Mouse (Mus musculus) kidney, postnatal 25 days (tissue): Measurements from ENCODE around the gene Olfr933.

ENCODE experiments used
- DNase-seq, 2 experiments: peaks; one replicate each; pipeline ENCODE4 v3.0.0; 2021; ENCODE audit warnings: mixed read lengths in 2 of 2

Gene Olfr933

GRCm38 (mm10) chr9:38972013-38972412 is at the start of gene Olfr933:
Gene Olfr933 (plus strand): TSS chr9:38972313.
- DNase-seq, result no peak

DNA sequence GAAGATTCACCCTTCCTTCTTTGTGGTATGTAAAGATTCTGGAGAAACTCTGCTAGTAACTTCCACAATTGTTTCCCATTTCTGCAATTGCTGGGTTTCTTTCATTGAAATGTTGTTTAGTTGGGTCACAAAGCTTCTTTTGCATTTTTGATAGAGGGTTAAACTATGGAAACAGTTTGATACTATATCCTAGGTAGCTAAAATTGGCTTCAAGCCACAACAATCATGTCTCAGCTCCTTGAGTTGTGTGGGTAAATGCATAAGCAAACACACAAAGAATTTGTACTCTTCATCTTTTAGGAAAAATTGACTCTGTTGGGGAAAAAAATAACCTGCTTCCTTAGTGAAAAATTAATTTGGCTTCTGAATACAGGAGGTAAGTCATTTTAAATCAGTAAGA is 42.6 kb upstream of the Olfr933 start, which contains the start of gene Olfr930:
Gene Olfr930, plus strand, starts transcription at position 301 of the 400 bp plus-strand sequence.
- no peak for DNase-seq

DNA sequence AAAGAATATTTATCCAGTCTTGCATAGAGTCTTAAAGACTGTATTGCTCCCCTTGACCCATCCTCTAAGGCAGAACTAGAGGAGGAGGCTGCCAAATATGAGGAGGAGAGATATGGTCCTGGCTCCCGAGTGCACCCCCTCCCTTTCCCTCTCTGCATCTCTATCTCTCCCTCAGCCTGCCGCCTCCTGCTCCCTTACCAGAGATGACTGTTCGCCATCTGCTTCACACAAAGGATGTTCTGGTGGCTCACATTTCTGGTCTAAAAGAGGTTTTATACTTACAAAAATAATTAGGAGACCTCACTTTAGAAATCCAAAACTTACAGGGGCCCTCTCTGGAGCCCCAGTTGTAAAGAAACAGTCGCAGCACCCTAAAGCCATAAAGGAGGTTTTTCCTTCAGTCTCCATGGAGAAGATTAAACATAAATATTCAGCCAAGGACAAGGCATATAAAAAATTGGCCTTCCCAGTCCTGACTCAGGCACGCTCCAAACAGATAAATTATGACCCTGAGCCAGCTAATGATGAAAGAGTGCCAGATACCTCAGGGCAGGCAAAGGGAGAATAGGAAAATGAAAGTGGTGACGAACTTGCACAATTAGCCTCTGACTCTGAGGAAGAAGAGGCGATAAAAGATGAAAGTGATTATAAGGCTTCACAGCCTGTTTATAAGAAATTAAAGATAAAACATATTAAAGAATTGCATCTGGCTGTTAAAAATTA is 18.6 kb upstream of the Olfr933 start:
- DNase-seq, result no peak

- no peak for DNase-seq
Observed at GRCm38 (mm10) chr9:38954124-38954416, 18.0 kb upstream of the Olfr933 start.

GRCm38 (mm10) chr9:38988215-38988614 is 16.1 kb downstream of the Olfr933 start, which contains the start of gene Olfr934:
Gene Olfr934 (minus strand): TSS chr9:38988315.
- no peak for DNase-seq

- no peak for DNase-seq
Observed at GRCm38 (mm10) chr9:38999583-38999982, 27.5 kb downstream of the Olfr933 start, which contains the start of gene Olfr935. Gene Olfr935 (minus strand): TSS chr9:38999683.

DNA sequence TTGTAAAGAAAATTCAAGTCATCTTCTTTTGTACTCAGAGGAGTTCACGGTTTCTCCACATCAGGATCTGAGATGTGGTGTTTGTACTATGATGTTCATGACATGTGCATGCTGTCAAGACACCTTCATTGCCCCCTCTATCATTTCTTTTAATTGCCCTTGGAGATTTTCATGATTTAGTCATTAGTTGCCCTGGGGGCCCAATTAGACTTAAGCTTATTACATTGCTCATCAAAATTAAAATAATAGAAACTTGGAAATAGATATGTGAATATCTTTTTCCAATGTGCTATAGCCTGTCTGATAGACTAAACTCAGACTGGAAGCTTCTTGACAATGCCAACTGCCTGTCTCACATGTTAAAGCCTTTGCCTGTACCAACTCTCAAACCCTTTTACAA is 51.2 kb downstream of the Olfr933 start, which contains the start of gene Olfr146:
Gene Olfr146, minus strand, starts transcription at position 101 of the 400 bp plus-strand sequence.
- no peak for DNase-seq
